Mouse (Mus musculus): ENCODE measurements at regions not wholly inside any gene's neighbourhood (a gene's known extent, or its start where the extent isn't known, plus 50 kb on each side); places are given as distances from the start of the nearest gene placed in this dataset.

DNA sequence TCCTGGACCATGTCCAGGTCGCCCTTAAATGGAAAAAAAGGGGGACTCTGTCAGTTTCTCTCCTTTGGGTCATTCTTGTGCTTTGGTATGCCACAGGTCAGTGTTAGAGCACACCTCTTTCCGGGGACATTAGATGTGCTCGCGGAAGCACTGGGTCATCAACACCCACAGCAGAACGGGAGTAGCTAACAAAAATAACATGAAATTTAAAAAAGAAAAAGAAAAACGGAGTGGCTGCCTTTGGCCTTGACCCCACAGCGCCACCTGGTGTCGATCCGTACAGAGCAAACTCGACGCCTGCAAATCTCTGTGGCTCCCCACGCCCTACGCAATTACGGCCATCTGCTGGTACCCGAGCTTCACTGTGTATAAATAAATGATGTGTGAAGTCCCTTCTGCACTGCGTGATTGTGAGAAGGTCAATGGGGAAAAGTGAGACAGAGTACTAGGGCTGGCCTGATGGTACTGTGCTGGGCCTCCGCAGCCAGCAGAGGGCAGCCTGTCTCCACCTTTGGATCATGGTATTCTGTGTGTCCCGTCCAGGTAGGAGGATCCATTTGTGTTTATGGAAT is 99.0 kb upstream of the Slc7a12 start:
- TF ChIP-seq CTCF (conservative IDR thresholded peaks at IDR 0.05; ENCODE audit: low read length) (peak; percentile 90), NANOG (IDR thresholded peaks at IDR 0.05; ENCODE audit: borderline replicate concordance, low read length) (no peak)
